Mouse (Mus musculus) ES-E14 (cell line): ENCODE measurements around the gene Gm28539.

ENCODE experiments used
- CHD2 ChIP-seq: IDR thresholded peaks from 2 replicates; pipeline ENCODE4 v1.6.1; 2014; ENCODE audit warnings: mild to moderate bottlenecking, low read depth, low read length, inconsistent platforms
- MAFK ChIP-seq: IDR thresholded peaks from 2 replicates; pipeline ENCODE4 v1.6.1; 2014; ENCODE audit warnings: mild to moderate bottlenecking, low read depth, low read length, inconsistent platforms; ENCODE audit not compliant: insufficient read depth
- ZC3H11A ChIP-seq: IDR thresholded peaks from 2 replicates; pipeline ENCODE4 v1.6.1; 2012; ENCODE audit warnings: low read depth, mild to moderate bottlenecking, inconsistent platforms, low read length, borderline replicate concordance
- ZNF384 ChIP-seq: IDR thresholded peaks from 2 replicates; pipeline ENCODE4 v1.6.1; 2012; ENCODE audit warnings: low read depth, low read length, inconsistent platforms

DNA sequence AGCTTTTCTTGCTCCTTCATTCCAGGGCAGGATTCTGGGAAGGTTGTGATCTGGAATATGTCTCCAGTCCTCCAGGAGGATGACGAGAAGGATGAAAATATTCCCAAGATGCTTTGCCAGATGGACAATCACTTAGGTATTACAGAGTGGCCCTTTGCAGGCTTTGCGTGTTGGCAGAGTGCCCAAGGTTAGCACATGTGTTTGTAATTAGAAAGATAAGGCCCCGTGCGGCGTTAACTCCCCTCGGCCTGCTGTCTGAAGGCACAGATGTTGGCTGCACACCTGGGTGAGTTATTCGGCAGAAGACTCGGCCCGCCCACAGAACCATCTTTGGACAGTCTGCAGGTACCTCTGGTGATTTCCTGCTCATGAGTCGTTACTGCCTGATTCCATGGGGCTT lies 60.0 kb downstream of the Gm28539 start:
- TF ChIP-seq ZNF384 (no peak), CHD2 (no peak), ZC3H11A (no peak), MAFK (no peak)
